Mouse (Mus musculus): Measurements from ENCODE around the gene Tm9sf4. TPM values are rescaled to one million over a fixed set of nuclear protein-coding genes. Genes with fewer than 3 reads are reported as not detected.
A peak's percentile ranks its signal among the peaks of the same experiment; 100 is the strongest.

Tm9sf4 gene
- polyA plus RNA-seq, 1 experiment from 2014 or later, result 79.8 TPM

DNA sequence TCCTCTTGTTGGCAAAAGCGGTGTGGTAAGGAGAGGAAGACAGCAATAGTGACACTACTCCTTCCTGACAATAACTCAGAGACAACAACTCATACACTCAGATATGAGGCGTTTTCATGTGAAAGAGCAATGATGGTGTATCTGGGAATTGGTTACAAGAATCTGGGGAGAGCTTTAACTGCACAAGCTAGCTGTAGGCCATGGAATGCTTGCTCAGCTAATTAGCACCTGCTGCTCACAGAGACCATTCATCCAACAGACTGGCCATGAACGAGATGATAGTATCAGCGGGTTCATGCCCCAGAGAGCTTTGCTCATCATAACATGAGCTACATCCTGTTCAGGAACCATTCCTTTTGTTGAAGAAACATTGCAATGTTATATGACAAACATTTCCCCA is 76.1 kb downstream of the Tm9sf4 start:
- Histone ChIP-seq H3K4me2 (ENCODE audit: low read length) (no peak overlapping the region), H3K4me1 (ENCODE audit: control insufficient read depth, insufficient read depth, low read depth, low read length) (peaks cover 24% of the 10 kb centered on the region), H3K9ac (ENCODE audit: low read depth, low read length) (no peak overlapping the region), H3K9me3 (ENCODE audit: control insufficient read depth, low read length) (no peaks in the 10 kb centered on the region), H3K36me3 (ENCODE audit: control insufficient read depth, insufficient read depth, low read length) (peaks cover 22% of the 10 kb centered on the region), H3K27ac (ENCODE audit: low read depth, low read length) (no peak overlapping the region), H3K27me3 (replicated peaks; ENCODE audit: control insufficient read depth, insufficient read depth, low read length) (no peaks in the 10 kb centered on the region), H3K4me3 (ENCODE audit: low read length) (no peak overlapping the region)
- ATAC-seq, result no peak
- WGBS, result 80% methylated on average over 4 of the region's 4 CpGs

DNA sequence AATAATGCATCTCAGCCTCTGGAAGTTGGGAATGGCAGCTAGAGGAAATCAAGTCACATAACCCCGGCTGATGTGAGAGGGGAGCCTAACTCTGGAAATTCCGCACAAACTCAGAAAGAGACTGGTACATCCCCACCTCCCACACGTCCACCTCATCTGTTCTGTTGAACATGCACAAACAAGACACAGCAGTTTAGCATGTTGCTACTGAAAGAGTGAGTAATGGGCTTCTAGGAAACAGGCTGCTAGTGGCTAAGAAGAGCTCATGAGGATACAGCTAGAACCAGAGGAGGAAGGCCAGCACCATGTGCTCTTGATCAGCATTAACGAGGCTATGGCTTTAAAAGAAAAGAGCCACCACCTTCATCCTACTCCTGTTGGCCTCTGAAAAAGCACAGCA is 76.8 kb downstream of the Tm9sf4 start:
- no peak for ATAC-seq
- WGBS, result 80% methylated on average over 4 of the region's 4 CpGs
- Histone ChIP-seq H3K9me3 (ENCODE audit: control insufficient read depth, low read length) (no peaks in the 10 kb centered on the region), H3K27me3 (replicated peaks; ENCODE audit: control insufficient read depth, insufficient read depth, low read length) (no peaks in the 10 kb centered on the region), H3K9ac (ENCODE audit: low read depth, low read length) (no peak overlapping the region), H3K4me3 (ENCODE audit: low read length) (no peak overlapping the region), H3K4me2 (ENCODE audit: low read length) (no peak overlapping the region), H3K27ac (ENCODE audit: low read depth, low read length) (no peak overlapping the region), H3K36me3 (ENCODE audit: control insufficient read depth, insufficient read depth, low read length) (peaks cover 18% of the 10 kb centered on the region), H3K4me1 (ENCODE audit: control insufficient read depth, insufficient read depth, low read depth, low read length) (peaks cover 30% of the 10 kb centered on the region)

DNA sequence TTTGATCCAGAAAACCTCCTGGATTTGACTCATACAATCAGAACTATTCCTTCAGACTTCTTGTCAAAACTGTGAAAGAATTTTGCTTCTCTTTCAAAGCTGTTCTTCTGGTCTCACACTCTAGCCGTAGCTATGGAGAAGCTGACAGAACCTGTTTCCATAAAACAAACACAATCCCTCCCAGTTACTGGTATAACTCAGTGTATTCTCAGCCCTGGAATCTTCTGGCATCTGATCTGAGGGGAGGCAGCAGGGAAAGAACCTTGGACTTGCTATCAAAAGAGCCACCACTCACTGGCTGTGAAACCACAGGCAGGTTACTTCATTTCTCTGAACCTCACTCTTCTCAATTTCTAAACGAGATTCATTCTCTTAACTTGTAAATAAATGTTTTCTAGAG is 77.3 kb downstream of the Tm9sf4 start:
- H3K4me2 ChIP-seq (ENCODE audit: low read length), result no peak overlapping the region
- no peak for ATAC-seq
- no peaks in the 10 kb centered on the region for H3K27me3 ChIP-seq (replicated peaks; ENCODE audit: control insufficient read depth, insufficient read depth, low read length)
- peaks cover 17% of the 10 kb centered on the region for H3K36me3 ChIP-seq (ENCODE audit: control insufficient read depth, insufficient read depth, low read length)
- H3K9ac ChIP-seq (ENCODE audit: low read depth, low read length), result no peak overlapping the region
- peaks cover 30% of the 10 kb centered on the region for H3K4me1 ChIP-seq (ENCODE audit: control insufficient read depth, insufficient read depth, low read depth, low read length)
- no peak overlapping the region for H3K27ac ChIP-seq (ENCODE audit: low read depth, low read length)
- no peak overlapping the region for H3K4me3 ChIP-seq (ENCODE audit: low read length)
- H3K9me3 ChIP-seq (ENCODE audit: control insufficient read depth, low read length), result no peaks in the 10 kb centered on the region
- WGBS, result 77% methylated on average over 2 of the region's 2 CpGs

DNA sequence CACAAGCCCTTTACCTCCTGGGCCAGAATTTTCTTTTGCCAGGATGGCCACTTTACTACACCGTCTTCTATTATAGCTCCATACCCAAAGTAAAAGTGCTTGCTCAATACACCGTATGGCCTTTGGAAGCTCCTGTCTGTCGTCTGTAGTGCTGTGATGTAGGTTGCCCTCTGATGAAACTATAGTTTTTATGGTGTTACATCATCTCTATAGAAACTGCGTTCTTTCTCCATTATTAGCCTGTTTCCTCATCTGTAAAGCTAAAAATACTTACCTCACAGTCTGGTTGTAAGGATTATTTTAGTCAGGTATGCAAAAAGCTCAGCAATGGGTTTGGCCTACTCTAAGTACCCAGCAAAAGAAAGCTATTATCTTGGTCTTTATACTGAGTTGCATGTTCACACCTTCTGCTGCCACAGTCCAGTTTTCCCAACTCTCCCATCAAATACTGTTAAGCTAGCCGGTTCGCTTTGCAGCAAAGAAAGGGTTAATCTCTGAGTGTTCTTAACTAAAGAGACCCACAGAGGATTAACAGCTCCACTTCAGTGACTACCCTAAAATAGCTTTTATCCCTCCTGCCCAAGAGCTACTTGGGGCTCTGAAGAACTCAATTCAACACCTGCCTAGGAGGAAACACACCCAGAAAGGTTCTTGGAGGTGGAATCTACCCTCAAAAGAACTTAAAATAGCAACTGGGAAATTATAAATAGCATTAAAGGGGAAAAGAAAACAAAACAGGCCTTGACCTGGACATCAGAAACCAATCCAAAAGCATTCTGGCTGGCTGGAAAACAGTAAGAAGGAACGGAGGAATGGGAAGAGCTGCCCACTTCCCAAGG is 78.1 kb downstream of the Tm9sf4 start:
- H3K4me2 ChIP-seq (ENCODE audit: low read length), result peak overlapping the region; percentile 93
- H3K4me1 ChIP-seq (ENCODE audit: control insufficient read depth, insufficient read depth, low read depth, low read length), result peaks cover 30% of the 10 kb centered on the region
- H3K4me3 ChIP-seq (ENCODE audit: low read length), result peak overlapping the region; percentile 96
- no peak overlapping the region for H3K27ac ChIP-seq (ENCODE audit: low read depth, low read length)
- peaks cover 12% of the 10 kb centered on the region for H3K36me3 ChIP-seq (ENCODE audit: control insufficient read depth, insufficient read depth, low read length)
- H3K9me3 ChIP-seq (ENCODE audit: control insufficient read depth, low read length), result no peaks in the 10 kb centered on the region
- no peak for ATAC-seq
- H3K9ac ChIP-seq (ENCODE audit: low read depth, low read length), result peak overlapping the region; percentile 97
- WGBS, result 67% methylated on average over 7 of the region's 7 CpGs
- H3K27me3 ChIP-seq (replicated peaks; ENCODE audit: control insufficient read depth, insufficient read depth, low read length), result no peaks in the 10 kb centered on the region

DNA sequence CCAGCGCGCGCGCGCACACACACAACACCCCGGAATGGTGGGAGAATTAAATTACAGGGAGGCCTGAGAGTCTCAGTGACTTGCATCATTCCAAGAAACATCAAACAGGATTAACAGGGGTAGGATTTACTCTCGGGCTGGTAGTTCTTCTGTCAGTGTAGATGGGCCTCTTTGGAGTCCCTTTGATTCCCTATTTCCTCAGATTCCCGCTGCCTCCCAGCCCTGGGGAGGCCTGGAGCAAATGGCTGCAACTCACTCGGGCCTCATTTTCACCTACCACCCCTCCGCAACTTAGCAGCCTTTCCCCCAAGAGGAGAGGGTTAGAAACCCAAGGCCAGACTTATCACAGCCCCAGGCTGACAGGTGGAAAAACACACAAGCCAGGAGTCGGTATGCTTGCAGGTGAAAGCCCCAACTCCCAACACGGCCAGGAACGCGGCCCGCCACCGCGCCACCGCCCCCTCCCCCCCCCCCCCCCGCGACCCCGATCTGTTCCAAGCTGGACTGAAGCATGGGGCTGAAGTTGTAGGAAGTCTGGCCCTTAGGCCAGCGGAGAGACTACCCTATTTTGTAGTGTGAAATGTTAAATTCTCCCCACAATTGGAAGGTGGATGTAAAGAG is 78.9 kb downstream of the Tm9sf4 start:
- H3K4me1 ChIP-seq (ENCODE audit: control insufficient read depth, insufficient read depth, low read depth, low read length), result peaks cover 30% of the 10 kb centered on the region
- no peak for ATAC-seq

DNA sequence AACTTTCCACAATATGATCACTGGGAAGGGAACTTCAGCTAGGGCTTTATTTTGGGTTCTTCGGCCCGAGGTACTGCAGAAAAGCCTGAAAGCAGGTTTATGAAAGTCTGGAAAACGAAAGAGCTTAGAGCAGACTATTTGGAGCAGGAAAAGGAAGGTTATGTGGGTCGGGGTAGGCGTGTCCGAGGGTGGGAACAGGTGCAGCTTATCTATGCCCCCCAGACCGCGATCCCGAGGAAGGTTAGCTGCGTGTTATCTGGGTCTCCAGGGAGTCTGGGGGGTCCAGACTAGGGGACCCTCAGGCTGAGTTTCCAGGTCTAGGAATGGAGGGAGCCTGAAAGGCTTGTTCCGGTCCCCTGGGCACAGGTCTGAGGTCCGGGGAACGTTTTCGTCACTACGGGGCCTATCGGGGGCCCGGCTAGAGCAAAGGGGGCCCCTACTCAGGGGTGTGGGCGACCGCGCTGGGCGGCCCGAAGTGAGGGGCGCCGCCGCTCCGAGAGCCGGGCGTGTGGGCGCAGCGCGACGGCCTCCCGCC is 79.7 kb downstream of the Tm9sf4 start:
- Histone ChIP-seq H3K4me1 (ENCODE audit: control insufficient read depth, insufficient read depth, low read depth, low read length) (peaks cover 30% of the 10 kb centered on the region), H3K9ac (ENCODE audit: low read depth, low read length) (peak overlapping the region; percentile 97), H3K27me3 (replicated peaks; ENCODE audit: control insufficient read depth, insufficient read depth, low read length) (no peaks in the 10 kb centered on the region), H3K36me3 (ENCODE audit: control insufficient read depth, insufficient read depth, low read length) (peaks cover 1% of the 10 kb centered on the region; the same call in 1 of the 2 replicates), H3K9me3 (ENCODE audit: control insufficient read depth, low read length) (no peaks in the 10 kb centered on the region), H3K27ac (ENCODE audit: low read depth, low read length) (peak overlapping the region; percentile 84), H3K4me3 (ENCODE audit: low read length) (peak overlapping the region; percentile 96), H3K4me2 (ENCODE audit: low read length) (peak overlapping the region; percentile 93)
- under 1% methylated on average over 26 of the region's 33 CpGs for WGBS
- peak; percentile 79 for ATAC-seq

More for the DNA sequence above, 78.9 kb downstream of the Tm9sf4 start:
- no peak overlapping the region; the same call in 1 of the 2 replicates for H3K27ac ChIP-seq (ENCODE audit: low read depth, low read length)
- peak overlapping the region; percentile 93 for H3K4me2 ChIP-seq (ENCODE audit: low read length)
- no peaks in the 10 kb centered on the region for H3K9me3 ChIP-seq (ENCODE audit: control insufficient read depth, low read length)
- peak overlapping the region; percentile 96 for H3K4me3 ChIP-seq (ENCODE audit: low read length)
- peaks cover 8% of the 10 kb centered on the region; the same call in 1 of the 2 replicates for H3K36me3 ChIP-seq (ENCODE audit: control insufficient read depth, insufficient read depth, low read length)
- no peaks in the 10 kb centered on the region for H3K27me3 ChIP-seq (replicated peaks; ENCODE audit: control insufficient read depth, insufficient read depth, low read length)
- H3K9ac ChIP-seq (ENCODE audit: low read depth, low read length), result peak overlapping the region; percentile 97
- 4% methylated on average over 18 of the region's 22 CpGs for WGBS

DNA sequence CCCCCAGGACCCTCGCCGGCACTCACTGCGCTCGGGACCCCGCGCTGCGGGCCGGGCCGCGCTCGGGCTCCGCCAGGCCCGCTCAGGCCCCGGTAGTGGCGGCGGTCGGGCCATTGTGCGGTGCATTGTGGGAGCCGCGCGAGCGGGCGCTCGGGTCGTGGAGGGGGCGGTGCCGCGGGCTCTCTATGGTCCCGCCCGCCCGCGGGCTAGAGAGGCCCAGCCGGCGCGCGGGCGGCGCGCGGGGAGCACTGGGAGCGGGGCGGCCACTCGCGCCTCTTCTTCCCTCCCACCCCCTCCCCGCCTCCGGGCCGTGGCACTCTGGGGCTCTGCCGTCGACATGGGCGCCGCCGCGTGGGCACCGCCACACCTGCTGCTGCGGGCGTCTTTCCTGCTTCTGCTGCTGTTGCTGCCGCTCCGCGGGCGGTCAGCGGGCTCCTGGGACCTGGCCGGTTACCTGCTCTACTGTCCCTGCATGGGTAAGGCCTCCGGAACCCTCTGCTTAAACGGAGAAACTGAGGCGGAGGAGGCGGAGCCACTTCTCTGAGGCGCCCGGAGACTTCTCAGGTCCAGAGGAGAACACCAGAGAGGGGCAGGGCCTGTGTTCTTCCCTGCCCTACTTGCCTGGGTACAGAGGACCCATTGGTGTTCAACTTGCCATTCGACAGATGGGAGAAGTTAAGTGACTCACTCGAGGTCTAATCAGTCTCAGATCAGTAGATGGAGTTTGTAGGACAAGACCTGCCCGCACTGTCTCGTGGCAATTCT is 80.3 kb downstream of the Tm9sf4 start, which contains the start of the genes Plagl2 and Pofut1:
Gene Plagl2, minus strand, starts transcription at position 177 of the 765 bp plus-strand sequence.
Gene Pofut1, plus strand, starts transcription at position 284 of the 765 bp plus-strand sequence.
- Histone ChIP-seq H3K27me3 (replicated peaks; ENCODE audit: control insufficient read depth, insufficient read depth, low read length) (no peaks in the 10 kb centered on the region), H3K4me2 (ENCODE audit: low read length) (peak within 1 kb of the TSS; percentile 93), H3K9me3 (ENCODE audit: control insufficient read depth, low read length) (no peaks in the 10 kb centered on the region), H3K36me3 (ENCODE audit: control insufficient read depth, insufficient read depth, low read length) (no peaks in the 10 kb centered on the region), H3K27ac (ENCODE audit: low read depth, low read length) (peak within 1 kb of the TSS; percentile 84), H3K4me1 (ENCODE audit: control insufficient read depth, insufficient read depth, low read depth, low read length) (peaks cover 30% of the 10 kb centered on the region), H3K4me3 (ENCODE audit: low read length) (peak within 1 kb of the TSS; percentile 96), H3K9ac (ENCODE audit: low read depth, low read length) (peak within 1 kb of the TSS; percentile 97)
- WGBS, result under 1% methylated on average over 33 of the region's 72 CpGs
- peak; percentile 98 for ATAC-seq

DNA sequence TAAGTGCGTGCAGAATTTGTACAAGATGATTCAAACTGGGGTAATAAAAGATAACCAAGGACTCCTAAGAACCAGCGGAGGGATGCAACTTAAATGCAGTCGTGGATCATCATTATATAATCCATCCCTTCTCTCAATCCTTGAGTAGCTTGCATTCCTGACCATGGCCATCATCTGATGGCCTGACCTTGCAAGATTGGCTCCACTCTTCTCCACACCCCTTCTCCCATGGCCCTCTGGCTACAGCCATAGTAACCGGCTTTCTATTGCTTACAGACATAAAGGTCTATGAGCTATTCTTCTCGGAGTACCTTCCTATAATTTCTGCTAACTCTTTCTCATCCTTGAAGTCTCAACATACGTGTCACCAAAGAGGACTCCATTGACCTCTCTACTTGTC is 81.1 kb downstream of the Tm9sf4 start:
- H3K9me3 ChIP-seq (ENCODE audit: control insufficient read depth, low read length), result no peaks in the 10 kb centered on the region
- H3K4me2 ChIP-seq (ENCODE audit: low read length), result peak overlapping the region; percentile 93
- peaks cover 30% of the 10 kb centered on the region for H3K4me1 ChIP-seq (ENCODE audit: control insufficient read depth, insufficient read depth, low read depth, low read length)
- WGBS, result 59% methylated on average over 6 of the region's 6 CpGs
- ATAC-seq, result no peak
- no peak overlapping the region for H3K27ac ChIP-seq (ENCODE audit: low read depth, low read length)
- H3K4me3 ChIP-seq (ENCODE audit: low read length), result peak overlapping the region; percentile 96
- H3K9ac ChIP-seq (ENCODE audit: low read depth, low read length), result peak overlapping the region; percentile 97
- no peaks in the 10 kb centered on the region for H3K27me3 ChIP-seq (replicated peaks; ENCODE audit: control insufficient read depth, insufficient read depth, low read length)
- no peaks in the 10 kb centered on the region for H3K36me3 ChIP-seq (ENCODE audit: control insufficient read depth, insufficient read depth, low read length)

All from hindbrain, embryonic 16.5 days (tissue).